Mouse (Mus musculus) cerebellum, adult 11-12 months (tissue): ENCODE data around the gene Ext2.

ENCODE experiments used
- DNase-seq: peaks from one replicate; pipeline ENCODE4 v3.0.0; 2022

Gene Ext2

DNA sequence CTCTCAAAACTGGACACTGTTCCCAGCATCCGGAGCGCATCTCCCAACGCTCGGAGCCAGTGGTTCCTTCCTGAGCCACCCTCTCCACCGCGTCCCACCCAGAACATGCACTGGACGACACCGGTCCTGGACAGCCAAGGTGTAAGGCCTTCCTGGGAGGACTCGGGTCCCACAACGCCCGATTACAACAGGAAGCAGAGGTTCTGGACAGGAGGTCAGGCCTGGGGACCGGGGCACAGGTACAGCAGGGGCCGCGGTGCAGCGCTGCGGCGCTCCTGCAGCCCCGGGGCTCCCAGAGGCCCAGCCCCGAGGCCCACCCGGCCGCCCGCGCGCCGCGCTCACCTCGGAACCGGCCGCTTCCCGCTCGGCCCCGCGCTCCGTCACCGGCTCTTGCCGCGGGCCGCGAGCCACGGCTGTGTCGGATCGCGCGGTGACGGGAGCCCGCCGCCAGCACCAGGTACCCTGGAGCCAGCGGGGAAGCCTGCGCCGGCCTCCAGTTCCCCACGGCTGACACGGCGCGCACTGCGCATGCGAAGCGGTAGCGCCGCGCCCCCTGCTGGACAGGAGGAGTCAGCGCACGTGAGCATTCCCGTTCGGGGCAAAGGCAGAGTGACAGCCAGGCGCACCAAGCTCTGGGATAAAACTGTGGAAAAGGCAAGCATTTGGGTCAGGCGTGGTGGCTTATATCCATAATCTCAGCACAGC, at the start of gene Ext2:
Ext2 (minus strand) TSS at position 524 of the 705 bp plus-strand sequence.
- peak; percentile 89 for DNase-seq

- no peak for DNase-seq
Measured at GRCm38 (mm10) chr2:93871411-93871925, 49.1 kb upstream of the Ext2 start.

- DNase-seq, result peak; percentile 55
Measured at GRCm38 (mm10) chr2:93870842-93871241, 48.5 kb upstream of the Ext2 start.

DNA sequence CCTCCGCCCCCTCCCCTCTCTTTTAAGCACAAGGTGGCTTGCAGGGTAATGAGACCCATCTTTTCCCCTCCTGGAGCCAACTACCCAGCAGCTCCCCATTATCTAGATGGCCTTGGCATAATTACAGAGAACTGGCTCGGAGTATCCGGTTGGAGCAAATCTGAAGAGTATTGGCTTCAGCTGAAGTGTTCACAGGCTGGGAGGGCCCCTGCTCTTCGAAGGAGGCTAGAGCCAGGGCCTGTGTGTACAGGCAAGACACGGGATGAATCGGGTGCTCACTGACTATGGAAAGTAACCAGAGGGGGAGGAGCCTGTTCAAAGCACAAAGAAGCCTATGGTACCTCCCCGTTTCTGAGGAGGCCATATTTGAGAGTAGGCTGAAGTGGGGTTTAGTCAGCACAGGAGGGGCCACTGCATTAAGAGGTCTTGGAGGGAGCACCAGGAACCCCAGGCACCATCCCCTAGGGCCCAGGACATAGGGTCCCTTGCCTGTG, 46.8 kb upstream of the Ext2 start, which contains the start of gene Accsl:
Accsl (minus strand) TSS at position 51 of the 494 bp plus-strand sequence.
- no peak for DNase-seq

- no peak for DNase-seq
Measured at GRCm38 (mm10) chr2:93868566-93868965, 46.2 kb upstream of the Ext2 start.

GRCm38 (mm10) chr2:93863229-93863628, 40.9 kb upstream of the Ext2 start:
- DNase-seq, result no peak

- DNase-seq, result no peak
Measured at GRCm38 (mm10) chr2:93858845-93859244, 36.5 kb upstream of the Ext2 start.

- no peak for DNase-seq
Measured at GRCm38 (mm10) chr2:93851303-93851702, 28.9 kb upstream of the Ext2 start.

- no peak for DNase-seq
Measured at GRCm38 (mm10) chr2:93850317-93850944, 28.1 kb upstream of the Ext2 start.

DNA sequence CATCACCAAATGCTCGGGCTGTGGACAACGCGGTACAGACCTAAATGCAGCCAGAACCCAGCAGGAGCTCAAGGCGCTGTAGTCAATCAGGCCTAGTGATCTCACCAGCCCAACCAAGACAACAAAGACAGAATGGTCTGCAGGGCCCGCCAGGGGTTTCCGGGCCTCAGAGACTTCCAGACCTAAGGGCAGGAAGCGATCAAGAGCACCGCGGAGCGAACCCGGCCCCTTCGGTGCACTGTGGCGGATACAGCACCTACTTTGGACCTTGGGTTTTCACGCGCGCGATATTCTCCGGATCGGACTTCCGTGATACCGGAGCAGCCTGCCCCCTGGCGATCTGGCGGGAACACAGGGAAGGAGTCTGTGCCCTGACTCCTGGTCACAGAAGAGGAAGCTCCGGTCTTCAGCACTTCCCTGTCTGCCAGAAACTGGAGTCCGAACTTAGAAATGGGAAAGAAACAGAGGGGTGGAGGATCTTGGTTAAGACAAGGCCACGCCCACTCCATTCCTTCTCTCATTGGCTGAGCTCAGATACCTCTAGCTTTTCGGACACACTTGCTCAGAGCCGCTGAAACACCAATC, 27.2 kb upstream of the Ext2 start, which contains the start of gene Accs:
Accs (minus strand) TSS at position 439 of the 585 bp plus-strand sequence.
- DNase-seq, result peak; percentile 71

DNA sequence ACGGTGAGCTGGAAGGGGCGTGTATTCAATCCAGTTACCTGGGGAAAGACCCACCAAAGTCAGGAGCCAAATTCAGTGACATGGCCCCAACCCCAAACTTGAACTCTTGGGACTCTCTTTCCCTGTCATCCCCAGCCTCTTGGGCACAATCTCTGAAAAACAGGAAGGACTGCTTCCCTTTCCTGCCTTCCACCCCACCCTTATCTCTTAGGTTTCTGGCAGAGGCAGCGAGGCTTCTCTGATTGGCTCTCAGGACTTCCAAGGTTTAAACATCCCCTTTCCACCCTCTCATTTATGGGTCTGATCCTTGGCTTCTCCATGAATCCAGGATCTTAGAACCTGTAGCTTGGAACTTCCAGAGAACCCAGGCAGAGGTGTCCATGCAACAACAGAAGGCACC, 19.0 kb upstream of the Ext2 start:
- DNase-seq, result no peak

DNA sequence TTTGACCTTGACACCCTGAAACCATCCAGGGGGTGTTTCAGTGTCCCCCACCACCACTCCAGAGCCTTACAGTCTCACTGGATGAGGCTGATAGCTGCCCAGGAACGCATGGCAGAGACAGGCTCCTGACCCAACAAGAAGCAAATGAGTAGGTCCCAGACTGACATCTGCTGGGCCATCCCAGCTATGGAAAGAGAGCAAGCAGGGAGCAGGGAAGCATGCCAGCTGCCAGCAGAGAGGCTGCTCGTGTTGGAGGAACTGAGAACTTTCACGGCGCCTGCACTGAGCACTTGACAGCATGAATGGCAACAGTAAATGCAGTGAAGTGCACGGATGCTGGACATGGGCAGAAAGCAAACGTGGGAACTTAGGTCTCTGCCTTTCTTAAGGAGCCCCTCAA, 17.7 kb upstream of the Ext2 start:
- DNase-seq, result no peak

DNA sequence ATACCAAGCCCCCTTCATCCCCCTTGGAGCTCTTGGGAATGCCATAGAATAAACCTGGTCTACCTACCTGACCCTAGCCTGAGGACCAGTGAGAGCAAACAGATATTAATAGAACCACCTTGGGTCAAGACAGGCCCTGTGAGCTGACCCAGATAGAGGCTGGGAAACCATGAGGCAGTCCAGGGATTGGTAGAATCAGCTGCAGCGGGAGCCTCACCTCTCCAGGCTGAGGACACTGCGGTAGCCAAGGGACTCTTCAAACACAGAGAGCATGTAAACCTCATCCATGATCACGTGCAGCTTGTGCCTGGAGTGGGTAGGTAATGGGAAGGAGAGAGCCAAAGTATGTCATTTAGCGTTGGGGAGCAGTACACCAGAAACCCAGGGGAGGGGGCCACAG, 16.6 kb upstream of the Ext2 start:
- DNase-seq, result no peak

DNA sequence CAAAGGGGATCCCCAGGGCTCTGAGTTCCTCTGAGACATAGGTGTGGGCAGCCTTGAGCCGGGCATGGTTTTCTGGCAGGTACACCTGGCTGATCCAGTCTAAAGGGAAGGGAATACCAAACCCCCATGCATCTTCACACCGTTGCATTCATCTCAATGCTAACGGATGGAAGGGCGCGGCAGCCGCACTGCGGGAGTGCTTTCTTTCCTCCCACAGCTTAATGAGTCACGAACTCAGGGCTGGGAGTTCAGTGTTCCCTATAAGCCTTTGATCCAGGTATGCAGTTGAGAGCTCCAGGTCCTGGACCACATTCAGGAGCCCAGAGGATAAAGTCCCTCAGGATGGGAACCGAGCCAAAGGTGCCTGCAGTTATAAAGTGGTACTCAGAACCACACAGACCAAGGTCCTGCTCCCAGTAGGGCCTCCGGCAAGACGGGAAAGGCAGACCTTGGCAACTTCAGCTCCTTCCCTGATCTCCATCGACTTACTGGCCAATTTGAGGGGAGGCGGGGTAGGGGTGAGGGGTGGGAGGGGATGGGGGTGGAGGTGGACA, 13.9 kb upstream of the Ext2 start:
- DNase-seq, result no peak

- DNase-seq, result no peak
Measured at GRCm38 (mm10) chr2:93835596-93835995, 13.2 kb upstream of the Ext2 start.

DNA sequence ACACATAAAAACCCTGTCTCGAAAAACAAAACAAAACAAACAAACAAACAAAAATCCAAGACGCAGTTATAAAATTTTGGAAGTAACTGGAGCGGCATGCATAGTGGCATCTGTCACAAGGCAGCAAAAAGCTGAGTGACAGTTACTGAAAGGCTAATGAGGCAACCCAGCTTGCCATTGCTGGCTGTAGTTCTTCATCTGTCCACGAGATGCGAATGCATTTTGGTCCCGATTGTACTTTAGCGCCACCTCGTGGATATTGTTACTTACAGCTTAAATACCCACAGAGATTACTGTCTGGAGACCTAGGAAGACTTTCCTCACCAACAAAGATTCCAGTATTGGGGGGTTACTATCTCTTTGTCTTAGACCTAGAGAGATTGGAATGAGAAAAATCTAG, 1.2 kb upstream of the Ext2 start:
- peak; percentile 72 for DNase-seq

GRCm38 (mm10) chr2:93817791-93818190, 4.6 kb downstream of the Ext2 start:
- no peak for DNase-seq

- DNase-seq, result peak; percentile 28
Measured at GRCm38 (mm10) chr2:93813343-93813742, 9.0 kb downstream of the Ext2 start.

GRCm38 (mm10) chr2:93811812-93812211, 10.6 kb downstream of the Ext2 start:
- peak; percentile 58 for DNase-seq

- peak; percentile 56 for DNase-seq
Measured at GRCm38 (mm10) chr2:93809931-93810330, 12.4 kb downstream of the Ext2 start.

GRCm38 (mm10) chr2:93808071-93808470, 14.3 kb downstream of the Ext2 start:
- peak; percentile 58 for DNase-seq

DNA sequence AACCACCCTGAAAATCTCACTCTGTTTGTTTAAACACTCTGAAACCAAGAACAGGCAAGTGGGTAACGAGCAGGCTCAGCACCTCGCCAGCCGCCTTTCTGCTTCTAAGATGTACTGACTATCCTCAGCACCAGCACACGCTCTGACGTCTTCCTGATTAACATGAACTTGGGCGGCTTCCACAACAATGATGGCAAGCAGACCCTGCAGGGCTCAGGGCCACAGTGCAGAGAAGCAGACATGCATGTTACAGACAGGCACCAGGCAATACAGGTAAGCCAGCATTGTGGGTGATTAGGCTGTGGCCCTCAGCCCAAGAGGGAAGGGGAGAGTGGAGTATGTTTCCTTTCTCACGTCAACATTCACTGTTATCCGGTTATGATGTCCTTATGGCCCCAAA, 14.9 kb downstream of the Ext2 start:
- peak; percentile 18 for DNase-seq

DNA sequence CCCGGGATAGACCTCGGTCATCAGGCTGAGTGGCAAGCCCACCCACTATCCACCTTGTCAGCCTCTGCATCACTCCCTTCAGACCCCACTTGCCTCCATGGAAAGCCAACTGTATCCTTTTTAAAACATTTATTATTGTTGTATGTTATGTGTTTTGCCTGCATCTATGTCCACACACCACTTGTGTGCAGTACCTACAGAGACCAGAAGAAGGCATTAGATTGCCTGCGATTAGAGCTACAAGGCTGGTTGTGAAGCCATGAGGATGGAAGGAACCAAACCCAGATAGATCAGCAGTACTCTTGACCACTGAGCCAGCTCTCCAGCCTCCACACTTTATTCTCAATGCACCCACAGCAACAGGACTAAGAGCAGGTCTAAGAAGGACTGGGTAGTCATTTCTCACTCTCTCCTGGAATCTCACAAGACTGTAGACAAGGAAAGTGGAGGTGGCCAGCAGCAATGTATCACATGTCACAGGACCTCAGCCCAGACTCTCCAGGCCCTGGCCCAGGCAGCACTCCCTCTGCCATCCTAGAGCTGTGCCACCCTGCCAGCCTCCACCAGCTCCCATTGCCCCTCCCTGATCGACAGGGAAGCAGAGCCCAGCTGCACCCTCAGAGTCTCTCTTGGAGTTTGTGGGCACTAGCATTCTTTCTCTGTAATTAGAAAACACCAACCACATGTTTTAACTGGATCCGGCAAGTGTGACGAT, 15.7 kb downstream of the Ext2 start:
- peak; percentile 20 for DNase-seq
